Mouse (Mus musculus) large intestine, adult 2 months (tissue): ENCODE measurements around the gene Cyp1b1. TPM values are rescaled to one million over a fixed set of nuclear protein-coding genes. Genes with fewer than 3 reads are reported as not detected.
A peak's percentile ranks its signal among the peaks of the same experiment; 100 is the strongest.

Experiments used
- DNase-seq: peaks from one replicate; pipeline ENCODE4 v3.0.0-alpha.2; 2012; ENCODE audit warnings: low read depth, low spot score
- WGBS: fragments of 180-500 bp; shearing (Covaris S2); methylation state at CpG from one replicate; pipeline ENCODE4 v1.1.7; 2018; 5-methylcytosine and 5-hydroxymethylcytosine counted together
- polyA plus RNA-seq: library from polyadenylated mRNA; depleted of rRNA; stranded (reverse); fragments of >200 nt; gene quantifications from 2 replicates; pipeline ENCODE4 v1.2.3, GENCODE M21; 2012

The Cyp1b1 gene
- polyA plus RNA-seq, 1 experiment, result 2.7 TPM

DNA sequence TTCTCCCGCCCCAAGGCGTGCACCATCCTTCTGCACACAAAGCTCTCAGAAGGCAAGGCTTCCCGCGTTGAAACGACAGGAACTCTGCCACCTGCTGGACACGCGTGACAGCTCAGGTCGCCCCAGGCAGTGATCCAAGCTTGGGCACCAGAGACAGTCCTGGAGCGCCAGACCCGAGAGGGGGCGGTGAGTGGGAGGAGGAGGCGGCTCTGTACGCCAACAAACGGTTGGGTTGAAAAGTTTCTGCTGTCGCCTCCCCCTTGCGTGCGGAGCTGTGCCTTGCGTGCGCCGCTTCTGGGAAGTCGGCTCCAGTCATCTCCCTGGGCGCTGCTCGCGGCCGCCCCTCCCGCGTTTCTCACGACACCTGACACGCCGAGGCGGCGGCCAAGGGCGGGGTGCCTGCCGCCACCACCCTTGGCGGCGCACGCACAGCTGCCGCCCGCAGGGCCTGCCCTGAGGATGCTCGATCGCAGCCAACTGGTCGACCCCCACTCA lies 835 bp upstream of the Cyp1b1 start:
- WGBS, result under 1% methylated on average over 42 of the region's 42 CpGs

DNA sequence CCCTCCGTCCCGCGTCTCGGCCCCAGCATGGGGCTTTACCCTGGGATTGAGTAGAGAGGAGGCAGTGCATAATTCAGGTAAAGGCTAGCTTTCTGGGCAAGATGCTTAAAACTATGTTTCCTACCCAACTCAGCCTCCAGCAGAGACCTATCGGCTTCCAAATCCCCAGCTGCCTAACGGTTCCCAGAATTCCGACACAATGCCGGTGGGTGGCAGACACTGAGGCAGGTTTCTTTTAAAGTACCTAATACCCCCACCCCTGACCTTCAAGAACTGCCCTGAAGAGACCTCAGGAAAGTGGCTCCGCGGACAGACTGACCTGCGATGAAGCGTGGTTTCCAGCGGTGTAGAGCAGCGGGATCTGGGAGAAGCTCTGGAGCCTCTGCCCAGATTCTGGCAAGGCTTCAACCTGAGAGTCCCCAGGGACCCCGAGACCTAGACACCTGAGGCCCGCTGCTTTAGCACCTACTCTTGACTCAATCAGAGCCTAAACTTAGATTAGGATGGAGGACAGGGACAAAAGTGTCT lies 429 bp downstream of the Cyp1b1 start:
- DNase-seq, result no peak
- WGBS, result 4% methylated on average over 16 of the region's 16 CpGs

More for the DNA sequence above, 835 bp upstream of the Cyp1b1 start:
- DNase-seq, result peak; percentile 63

- DNase-seq, result no peak
- WGBS, result 2% methylated on average over 63 of the region's 63 CpGs
Measured at GRCm38 (mm10) chr17:79713643-79714367, 1.1 kb downstream of the Cyp1b1 start.

- no peak for DNase-seq
- WGBS, result 3% methylated on average over 24 of the region's 24 CpGs
Measured at GRCm38 (mm10) chr17:79713276-79713642, 1.6 kb downstream of the Cyp1b1 start.

GRCm38 (mm10) chr17:79712536-79712935 lies 2.3 kb downstream of the Cyp1b1 start:
- DNase-seq, result no peak
- WGBS, result 23% methylated on average over 9 of the region's 9 CpGs

DNA sequence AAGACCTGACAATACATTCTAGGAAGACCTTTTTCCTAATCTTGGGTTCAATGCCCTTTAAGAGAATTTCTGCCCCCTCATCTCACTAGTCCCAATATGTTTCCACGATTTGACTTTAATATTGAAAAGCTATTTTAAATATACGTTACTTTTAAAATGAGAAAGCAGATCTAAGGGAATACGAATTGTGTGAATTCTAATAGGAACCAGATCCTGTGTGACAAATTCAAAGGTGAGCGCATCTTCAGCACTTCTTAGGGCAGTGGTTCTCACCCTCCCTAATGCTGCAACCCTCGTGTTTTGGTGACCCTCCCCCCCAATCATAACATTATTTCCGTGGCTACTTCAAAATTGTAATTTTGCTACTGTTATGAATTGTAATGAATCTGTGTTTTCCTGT lies 2.9 kb downstream of the Cyp1b1 start:
- 49% methylated on average over 6 of the region's 6 CpGs for WGBS
- no peak for DNase-seq

DNA sequence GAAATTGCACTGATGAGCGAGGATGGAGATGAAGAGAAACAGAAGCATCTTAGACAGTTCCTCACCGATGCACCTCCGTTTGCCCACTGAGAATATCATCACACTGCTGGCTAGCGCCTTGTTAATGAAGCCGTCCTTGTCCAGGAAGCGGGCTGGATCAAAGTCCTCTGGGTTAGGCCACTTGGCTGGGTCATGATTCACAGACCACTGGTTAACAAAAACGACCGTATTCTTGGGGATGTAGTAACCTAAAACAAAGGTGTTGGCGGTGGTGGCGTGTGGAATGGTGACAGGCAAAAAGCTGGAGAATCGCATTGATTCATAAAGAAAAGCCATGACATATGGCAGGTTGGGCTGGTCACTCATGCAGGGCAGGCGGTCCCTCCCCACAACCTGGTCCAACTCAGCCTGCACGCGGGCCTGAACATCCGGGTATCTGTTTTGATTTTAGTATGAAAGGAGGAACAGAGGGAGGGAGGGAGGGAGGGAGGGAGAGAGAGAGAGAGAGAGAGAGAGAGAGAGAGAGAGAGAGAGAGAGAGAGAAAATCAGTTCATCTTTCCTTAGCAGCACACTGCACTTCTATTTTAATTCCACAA lies 4.5 kb downstream of the Cyp1b1 start:
- 28% methylated on average over 15 of the region's 15 CpGs for WGBS
- DNase-seq, result no peak

DNA sequence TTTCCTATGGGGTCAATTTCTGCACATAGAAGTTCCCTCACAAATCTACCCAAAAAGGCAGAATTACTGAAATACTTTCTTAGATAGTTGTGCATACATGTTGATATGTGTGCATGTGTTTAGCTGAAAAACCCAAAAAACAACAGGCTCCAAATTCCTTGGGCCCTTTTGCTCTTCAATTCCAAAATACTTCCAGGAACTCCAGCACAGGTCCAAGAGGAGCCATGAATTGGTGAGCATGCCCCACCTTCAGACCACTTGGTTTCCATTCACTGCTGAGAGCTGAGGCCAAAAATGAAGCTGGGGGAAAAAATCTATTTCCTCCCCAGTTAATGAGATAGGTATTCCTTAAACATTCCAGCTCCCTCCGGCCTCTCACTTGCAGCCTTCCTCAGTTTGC lies 5.1 kb downstream of the Cyp1b1 start:
- DNase-seq, result no peak
- 45% methylated on average over 1 of the region's 1 CpGs for WGBS

- whole genome bisulfite sequencing, result 42% methylated on average over 7 of the region's 7 CpGs
- no peak for DNase-seq
Measured at GRCm38 (mm10) chr17:79708168-79708567, 6.7 kb downstream of the Cyp1b1 start.

DNA sequence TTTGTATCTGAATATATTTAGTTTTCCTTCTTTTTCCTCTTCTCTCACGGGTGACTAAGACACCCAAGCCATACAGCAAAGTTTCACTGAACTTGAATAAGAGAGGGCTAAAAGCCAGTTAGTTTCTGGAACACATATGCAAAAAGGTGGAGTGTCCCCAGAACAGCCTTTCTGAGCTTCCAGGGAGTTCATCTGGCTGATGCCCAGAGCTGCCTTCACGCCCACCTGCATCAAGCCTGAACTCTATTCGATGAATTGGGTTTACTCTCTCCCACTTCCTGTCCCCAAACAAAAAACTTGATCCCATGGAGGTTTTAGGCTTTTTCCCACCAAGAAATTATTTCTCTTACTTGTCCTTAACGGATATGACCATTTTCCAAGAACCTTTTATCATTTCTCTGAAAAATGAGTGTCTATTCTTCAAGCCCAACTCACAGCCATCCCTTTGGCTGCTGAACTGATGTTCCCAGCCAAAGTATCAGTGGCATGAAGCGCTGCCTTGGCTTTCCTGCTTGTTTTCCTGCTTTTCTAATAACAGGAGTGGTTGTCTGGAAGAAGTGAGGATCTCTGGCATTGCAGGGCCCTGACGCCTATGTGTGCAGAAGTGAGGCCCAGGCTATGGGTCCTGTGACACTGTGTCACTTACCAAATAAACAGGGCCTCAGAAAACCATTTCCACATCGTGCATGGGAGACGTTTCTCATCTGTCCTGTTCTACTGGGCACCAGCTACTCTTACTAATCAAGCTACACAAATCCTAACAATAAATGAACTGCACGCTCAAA lies 9.0 kb downstream of the Cyp1b1 start:
- DNase-seq, result no peak
- 69% methylated on average over 9 of the region's 9 CpGs for WGBS

- WGBS, result 80% methylated on average over 5 of the region's 5 CpGs
- no peak for DNase-seq
Measured at GRCm38 (mm10) chr17:79700871-79701270, 14.0 kb downstream of the Cyp1b1 start.

DNA sequence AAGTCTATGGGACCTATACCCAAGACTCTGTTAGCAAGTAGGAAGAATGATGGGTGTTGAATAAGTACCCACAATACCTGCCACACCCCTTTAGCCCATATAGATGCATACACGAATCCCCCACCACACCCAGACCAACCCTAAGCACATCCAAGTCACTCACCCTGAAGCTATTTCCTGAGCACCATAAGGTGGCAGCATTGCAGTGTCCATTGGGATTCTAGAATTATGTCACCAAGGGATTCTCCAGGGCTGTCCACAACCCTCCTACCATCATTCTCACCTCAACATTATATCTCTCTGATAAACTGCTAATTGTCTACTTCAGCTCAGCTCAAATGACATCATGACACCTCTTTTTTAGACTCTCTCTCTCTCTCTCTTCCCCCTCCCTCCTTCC lies 15.7 kb downstream of the Cyp1b1 start:
- no peak for DNase-seq
- 19% methylated on average over 1 of the region's 1 CpGs for WGBS

DNA sequence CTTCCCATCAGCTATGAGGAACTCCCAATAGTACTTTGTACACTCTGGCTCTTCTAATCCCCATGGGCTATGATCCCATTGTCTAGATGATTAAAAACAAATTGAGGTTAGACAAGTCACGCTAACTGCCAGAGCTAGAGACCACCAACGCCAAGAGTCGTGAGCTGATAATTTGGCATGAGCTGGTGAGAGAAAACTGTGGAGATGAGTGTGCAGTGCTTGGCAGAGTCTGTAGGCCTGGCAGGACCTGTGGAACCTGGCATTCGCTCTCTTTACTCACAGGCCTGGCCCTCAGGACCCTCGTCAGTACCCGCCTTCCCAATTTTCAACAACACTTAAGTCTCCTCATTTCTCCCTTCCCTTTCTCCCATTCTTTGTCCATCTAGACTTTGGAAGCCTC lies 19.3 kb downstream of the Cyp1b1 start:
- no peak for DNase-seq
- WGBS, result 87% methylated on average over 6 of the region's 6 CpGs

GRCm38 (mm10) chr17:79695106-79695505 lies 19.8 kb downstream of the Cyp1b1 start:
- no peak for DNase-seq
- WGBS, result 77% methylated on average over 4 of the region's 4 CpGs

GRCm38 (mm10) chr17:79670837-79671236 lies 44.0 kb downstream of the Cyp1b1 start:
- DNase-seq, result no peak
- WGBS, result 61% methylated on average over 2 of the region's 2 CpGs

DNA sequence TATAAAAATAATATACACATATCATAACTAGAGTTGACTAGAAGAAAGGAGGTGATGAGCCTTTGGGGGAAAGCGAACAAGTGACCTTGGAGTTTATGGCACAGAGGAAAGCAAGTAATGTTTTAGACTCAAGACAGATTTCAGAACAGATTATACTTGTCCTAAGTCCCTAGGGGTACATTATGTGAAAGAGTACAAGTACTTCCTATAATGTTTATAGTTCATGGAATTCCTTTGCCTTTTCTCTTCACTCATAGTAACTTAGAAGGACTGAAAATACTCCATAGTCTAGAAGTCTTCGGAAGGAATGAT lies 50.8 kb downstream of the Cyp1b1 start:
- no peak for DNase-seq
- 79% methylated on average over 2 of the region's 2 CpGs for WGBS

GRCm38 (mm10) chr17:79663393-79664105 lies 51.3 kb downstream of the Cyp1b1 start:
- 20% methylated on average over 3 of the region's 3 CpGs for WGBS
- DNase-seq, result peak; percentile 39

GRCm38 (mm10) chr17:79661848-79662247 lies 53.0 kb downstream of the Cyp1b1 start:
- WGBS, result 83% methylated on average over 9 of the region's 9 CpGs
- no peak for DNase-seq

GRCm38 (mm10) chr17:79661387-79661786 lies 53.5 kb downstream of the Cyp1b1 start:
- 42% methylated on average over 7 of the region's 7 CpGs for WGBS
- DNase-seq, result peak; percentile 36

DNA sequence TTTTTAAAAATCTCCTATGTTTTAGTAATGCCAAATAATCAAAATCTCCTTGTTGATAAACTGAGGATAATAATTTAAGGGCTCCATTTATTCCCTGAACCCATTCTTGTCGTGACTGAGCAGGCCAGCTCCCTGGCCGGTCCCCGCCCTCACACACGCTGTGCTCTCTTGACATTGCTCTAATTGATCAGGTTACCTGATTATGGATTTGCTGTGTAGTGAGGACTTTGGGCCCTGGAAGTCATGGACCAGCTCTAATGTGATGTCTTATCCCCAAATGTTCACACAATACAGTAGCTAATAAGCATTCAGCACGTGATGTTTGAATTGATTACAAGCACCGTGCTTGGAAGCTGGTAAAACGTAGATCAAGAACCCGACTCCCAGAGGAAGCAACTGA lies 56.0 kb downstream of the Cyp1b1 start:
- DNase-seq, result no peak
- 73% methylated on average over 8 of the region's 8 CpGs for WGBS
